Mouse (Mus musculus) kidney, adult 2 months (tissue): Measurements from ENCODE around the gene Trp73.

Source experiments
- CTCF ChIP-seq: fragments of 200-500 bp; conservative IDR thresholded peaks from 2 replicates; pipeline ENCODE4 v1.5.1; 2011; ENCODE audit warnings: low read depth, mild to moderate bottlenecking, control low read depth, low read length, moderate library complexity, mixed read lengths; ENCODE audit not compliant: insufficient read depth, insufficient read length
- POLR2A ChIP-seq: fragments of 200-500 bp; IDR thresholded peaks from one replicate; pipeline ENCODE4 v1.6.1; 2011; ENCODE audit warnings: low read depth, low read length, control low read depth

- TF ChIP-seq POLR2A: no peak
- TF ChIP-seq CTCF: no peak
Measured at GRCm38 (mm10) chr4:154015476-154015875, 124.5 kb downstream of the Trp73 start.
